Mouse (Mus musculus) lung, postnatal 0 days (tissue): Measurements from ENCODE around the gene Slc4a7. TPM values are rescaled to one million over a fixed set of nuclear protein-coding genes. Genes with fewer than 3 reads are reported as not detected.

ENCODE experiments used
- ATAC-seq: fragments of 200-750 bp; cut with Nextera tagmentation; 2 replicates; pipeline ENCODE4 v1.8.0; 2017; ENCODE audit warnings: moderate library complexity
- DNase-seq: peaks from one replicate; pipeline ENCODE4 v3.0.0-alpha.2; 2016; ENCODE audit warnings: low spot score
- H3K27ac ChIP-seq: fragments of 300-500 bp; sonication (generic); 2 replicates; pipeline ENCODE4 v1.5.1; 2014; ENCODE audit warnings: antibody characterized with exemption, mild to moderate bottlenecking, low read length, mixed read lengths
- H3K27me3 ChIP-seq: fragments of 300-500 bp; sonication (generic); replicated peaks from 2 replicates; pipeline ENCODE4 v1.6.1; 2014; ENCODE audit warnings: low read length, mixed read lengths; ENCODE audit not compliant: insufficient read depth
- H3K36me3 ChIP-seq: fragments of 300-500 bp; sonication (generic); 2 replicates; pipeline ENCODE4 v1.6.1; 2014; ENCODE audit warnings: low read length, mixed read lengths; ENCODE audit not compliant: insufficient read depth
- H3K4me1 ChIP-seq: fragments of 300-500 bp; sonication (generic); 2 replicates; pipeline ENCODE4 v1.6.1; 2014; ENCODE audit warnings: antibody characterized with exemption, low read depth, low read length, mixed read lengths; ENCODE audit not compliant: insufficient read depth
- H3K4me2 ChIP-seq: fragments of 300-500 bp; sonication (generic); replicated peaks from 2 replicates; pipeline ENCODE4 v1.6.1; 2014; ENCODE audit warnings: low read depth, mild to moderate bottlenecking, low read length, moderate library complexity, mixed read lengths
- H3K4me3 ChIP-seq: fragments of 300-500 bp; sonication (generic); 2 replicates; pipeline ENCODE4 v1.5.1; 2014; ENCODE audit warnings: low read depth, low read length
- H3K9ac ChIP-seq: fragments of 300-500 bp; sonication (generic); replicated peaks from 2 replicates; pipeline ENCODE4 v1.6.1; 2014; ENCODE audit warnings: low read depth, mild to moderate bottlenecking
- H3K9me3 ChIP-seq: fragments of 300-500 bp; sonication (generic); 2 replicates; pipeline ENCODE4 v1.6.1; 2016; ENCODE audit warnings: low read length, mixed read lengths
- CTCF ChIP-seq: IDR thresholded peaks from 2 replicates; pipeline ENCODE4 v1.5.1; 2016; ENCODE audit warnings: antibody characterized with exemption, mild to moderate bottlenecking
- EP300 ChIP-seq: IDR thresholded peaks from 2 replicates; pipeline ENCODE4 v1.6.1; 2016; ENCODE audit warnings: antibody characterized with exemption, mild to moderate bottlenecking, control low read depth
- WGBS: fragments of 180-500 bp; shearing (Covaris S2); extraction: QIAGEN DNeasy Blood & Tissue Kit; methylation state at CpG from one replicate; pipeline ENCODE4 v1.1.7; 2014; 5-methylcytosine and 5-hydroxymethylcytosine counted together
- polyA plus RNA-seq: library from polyadenylated mRNA; unstranded; fragments of >200 nt; fragmentation: Nextera tagmentation; extraction: Ambion mirVana; gene quantifications from 2 replicates; pipeline ENCODE4 v1.2.1, GENCODE M21; 2015

The Slc4a7 gene
- 7.4 and 7.9 TPM in 2 replicates for polyA plus RNA-seq

DNA sequence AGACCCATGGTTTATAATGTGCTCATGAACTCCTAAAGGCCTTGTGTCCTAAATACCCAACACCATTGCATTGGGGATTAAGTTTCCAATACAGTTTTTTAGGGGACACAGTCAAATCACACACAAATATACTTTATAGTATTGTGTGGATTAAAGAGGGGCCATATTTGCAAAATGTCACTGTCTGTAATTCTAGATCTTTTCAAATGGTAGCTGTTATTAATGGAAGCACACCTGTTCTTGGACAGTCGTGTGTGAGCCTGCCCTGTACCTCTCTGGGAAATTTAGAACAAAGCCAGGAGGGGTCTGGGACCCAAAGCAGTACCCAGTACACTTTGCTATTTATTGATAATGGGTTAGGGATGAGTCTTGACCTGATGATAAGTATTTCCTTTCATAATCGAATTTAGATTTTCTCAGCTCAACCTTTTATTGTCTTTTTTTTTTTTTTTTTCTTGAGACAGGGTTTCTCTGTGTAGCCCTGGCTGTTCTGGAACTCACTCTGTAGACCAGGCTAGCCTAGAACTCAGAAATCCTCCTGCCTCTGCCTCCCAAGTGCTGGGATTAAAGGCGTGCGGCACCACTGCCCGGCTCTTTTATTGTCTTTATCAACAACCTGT lies at the start of gene Slc4a7:
Gene Slc4a7 (plus strand): TSS at position 570 of the 620 bp plus-strand sequence.
- ATAC-seq: no peak
- DNase-seq: no peak
- Histone ChIP-seq H3K4me1 (no peaks in the 10 kb centered on the region), H3K9ac (peak within 1 kb of the TSS; percentile 77), H3K4me3 (peak within 1 kb of the TSS; percentile 86), H3K27ac (peak within 1 kb of the TSS; percentile 93), H3K27me3 (no peaks in the 10 kb centered on the region), H3K9me3 (no peaks in the 10 kb centered on the region), H3K4me2 (peak within 1 kb of the TSS; percentile 83), H3K36me3 (no peaks in the 10 kb centered on the region)
- no peak for TF ChIP-seq EP300
- TF ChIP-seq CTCF: no peak
- 76% methylated on average over 5 of the region's 5 CpGs for WGBS

DNA sequence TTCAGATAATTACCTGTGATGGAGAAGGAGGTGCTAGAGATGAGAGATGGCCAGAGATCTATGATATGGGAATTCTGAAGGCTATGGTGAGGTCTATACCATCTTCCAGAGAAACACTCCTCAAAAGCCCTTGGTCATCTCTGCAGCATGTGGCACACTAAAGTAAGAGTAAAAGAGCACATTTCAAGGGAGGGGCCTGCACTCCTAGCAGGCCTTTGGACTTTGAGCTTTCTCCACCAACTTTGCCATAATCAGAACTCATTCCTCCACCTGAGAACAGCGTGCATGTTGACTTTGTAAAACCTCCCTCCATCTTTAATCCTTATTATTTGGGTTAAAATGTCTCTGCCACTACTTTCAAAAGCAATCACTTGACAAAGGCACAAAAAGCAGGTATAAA lies 31.5 kb upstream of the Slc4a7 start:
- WGBS: 79% methylated on average over 1 of the region's 1 CpGs
- H3K4me1 ChIP-seq: no peaks in the 10 kb centered on the region
- no peak overlapping the region for H3K4me2 ChIP-seq
- H3K4me3 ChIP-seq: no peak overlapping the region
- ATAC-seq: no peak
- H3K36me3 ChIP-seq: no peaks in the 10 kb centered on the region
- H3K9ac ChIP-seq: no peak overlapping the region
- DNase-seq: no peak
- TF ChIP-seq EP300 (no peak), CTCF (no peak)
- no peak overlapping the region for H3K27ac ChIP-seq
- H3K27me3 ChIP-seq: no peaks in the 10 kb centered on the region
- no peaks in the 10 kb centered on the region for H3K9me3 ChIP-seq

DNA sequence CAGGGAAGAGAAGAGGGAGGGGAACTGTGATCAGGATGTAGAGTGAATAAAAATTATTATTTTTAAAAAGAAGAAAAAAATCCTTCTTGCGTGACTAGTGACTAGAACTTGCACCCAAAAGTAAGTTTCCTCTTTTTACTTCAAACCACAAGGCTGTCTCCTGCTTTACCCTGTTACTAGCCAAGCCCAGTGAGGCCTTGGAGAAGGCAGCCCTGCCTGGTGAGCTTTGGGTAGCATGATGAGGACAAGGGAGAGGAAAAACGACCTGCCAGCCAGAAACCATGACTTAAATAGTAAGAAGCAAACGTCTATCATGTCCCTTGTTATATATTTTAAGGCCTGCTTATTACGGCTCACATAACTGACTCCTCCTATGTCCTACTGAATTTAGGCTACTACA lies 20.5 kb upstream of the Slc4a7 start:
- no peak for ATAC-seq

DNA sequence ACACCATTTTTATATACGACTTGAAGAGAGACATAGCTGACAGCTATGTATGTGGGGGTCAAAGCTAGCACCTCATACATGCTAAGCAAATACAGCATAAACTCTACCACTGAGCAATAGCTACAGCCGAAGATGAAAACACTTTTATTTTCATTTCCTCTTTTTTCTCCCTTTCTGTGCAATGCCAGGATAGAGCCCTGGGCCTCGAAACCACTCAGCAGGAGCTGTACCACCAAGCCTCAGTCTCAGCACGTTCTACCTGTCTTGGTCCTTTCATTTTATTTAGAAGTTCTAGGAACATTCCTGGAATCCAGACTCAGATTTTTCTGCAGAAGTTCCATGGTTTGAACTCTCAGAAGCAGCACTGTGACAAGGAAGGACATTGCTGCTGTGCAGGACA lies 17.3 kb upstream of the Slc4a7 start:
- no peak overlapping the region for H3K4me2 ChIP-seq
- no peak for DNase-seq
- TF ChIP-seq CTCF (no peak), EP300 (no peak)
- H3K4me1 ChIP-seq: no peaks in the 10 kb centered on the region
- no peak overlapping the region for H3K4me3 ChIP-seq
- no peaks in the 10 kb centered on the region for H3K27me3 ChIP-seq
- H3K9ac ChIP-seq: no peak overlapping the region
- ATAC-seq: no peak
- no peak overlapping the region for H3K27ac ChIP-seq
- H3K36me3 ChIP-seq: no peaks in the 10 kb centered on the region
- WGBS: 52% methylated on average over 4 of the region's 4 CpGs
- no peaks in the 10 kb centered on the region for H3K9me3 ChIP-seq

More for the DNA sequence above, 20.5 kb upstream of the Slc4a7 start:
- H3K4me2 ChIP-seq: no peak overlapping the region
- H3K27ac ChIP-seq: no peak overlapping the region
- DNase-seq: no peak
- 56% methylated on average over 4 of the region's 4 CpGs for WGBS
- TF ChIP-seq CTCF (no peak), EP300 (no peak)
- H3K36me3 ChIP-seq: no peaks in the 10 kb centered on the region
- H3K4me1 ChIP-seq: no peaks in the 10 kb centered on the region
- H3K4me3 ChIP-seq: no peak overlapping the region
- no peaks in the 10 kb centered on the region for H3K9me3 ChIP-seq
- H3K9ac ChIP-seq: no peak overlapping the region
- H3K27me3 ChIP-seq: no peaks in the 10 kb centered on the region

DNA sequence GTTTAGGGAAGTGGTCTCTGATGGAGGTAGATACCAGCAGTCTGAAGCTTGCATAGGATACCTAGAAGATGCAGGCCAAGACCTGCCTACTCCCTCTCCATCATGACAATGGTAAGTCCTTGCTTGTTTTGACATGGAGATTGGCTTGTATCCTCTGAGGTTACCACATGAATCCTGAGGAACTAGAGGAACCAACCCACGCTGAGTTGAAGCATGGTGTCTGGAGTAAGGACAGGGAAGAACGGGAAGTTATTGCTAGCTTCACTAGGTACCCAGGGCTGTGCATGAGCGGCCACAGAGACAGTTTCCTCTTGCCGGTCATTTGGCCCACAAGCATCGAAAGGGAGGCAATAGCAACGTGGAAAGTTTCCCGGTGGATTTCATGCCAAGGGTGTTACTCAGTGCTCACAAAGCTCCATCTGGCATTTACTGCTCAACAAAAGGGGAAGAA lies 16.0 kb upstream of the Slc4a7 start:
- ATAC-seq (no peak), DNase-seq (no peak)
- Histone ChIP-seq H3K9ac (no peak overlapping the region), H3K36me3 (no peaks in the 10 kb centered on the region), H3K4me3 (no peak overlapping the region), H3K27ac (no peak overlapping the region), H3K27me3 (no peaks in the 10 kb centered on the region), H3K4me2 (no peak overlapping the region), H3K4me1 (no peaks in the 10 kb centered on the region), H3K9me3 (no peaks in the 10 kb centered on the region)
- no peak for TF ChIP-seq EP300
- no peak for TF ChIP-seq CTCF
- WGBS: 52% methylated on average over 7 of the region's 7 CpGs

DNA sequence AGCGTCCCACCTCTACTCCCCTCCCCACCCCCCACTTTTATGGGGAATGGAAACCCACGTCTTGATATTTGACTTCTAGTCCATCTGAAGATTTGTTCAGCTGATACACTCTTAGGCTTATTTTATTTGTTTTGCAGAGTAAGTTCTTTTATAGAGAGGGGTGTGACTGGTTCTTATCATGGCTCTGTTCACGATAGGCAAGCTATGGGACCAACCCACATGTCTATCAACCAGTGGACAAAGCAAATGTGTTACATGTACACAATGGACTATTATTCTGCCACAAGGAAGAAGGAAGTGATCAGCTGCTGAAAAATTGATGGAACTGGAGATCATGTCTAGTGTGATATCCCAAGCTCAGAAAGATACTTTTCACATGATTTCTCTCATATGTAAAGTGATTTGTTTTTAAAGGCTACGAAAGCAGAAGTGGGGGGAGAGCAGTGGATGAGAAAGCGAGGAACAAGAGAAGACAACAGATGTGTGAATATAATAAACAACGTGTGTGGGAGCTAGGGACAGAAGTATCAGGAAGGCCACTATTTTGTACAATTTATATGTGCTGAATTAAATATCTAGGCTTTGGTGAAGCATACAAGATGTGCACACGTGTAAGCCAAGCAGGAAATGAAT lies 14.7 kb upstream of the Slc4a7 start:
- no peak for ATAC-seq
- DNase-seq: no peak
- TF ChIP-seq CTCF: no peak
- no peak for TF ChIP-seq EP300
- no peaks in the 10 kb centered on the region for H3K4me1 ChIP-seq
- no peak overlapping the region for H3K4me3 ChIP-seq
- no peak overlapping the region for H3K4me2 ChIP-seq
- H3K27ac ChIP-seq: no peak overlapping the region
- WGBS: 56% methylated on average over 7 of the region's 7 CpGs
- no peaks in the 10 kb centered on the region for H3K27me3 ChIP-seq
- no peak overlapping the region for H3K9ac ChIP-seq
- H3K36me3 ChIP-seq: no peaks in the 10 kb centered on the region
- H3K9me3 ChIP-seq: no peaks in the 10 kb centered on the region
